Mouse (Mus musculus) heart, adult 2 months (tissue): ENCODE measurements around the gene 9530077C05Rik.

Experiments used
- CTCF ChIP-seq: fragments of 200-600 bp; IDR thresholded peaks from 2 replicates; pipeline ENCODE4 v1.8.1; 2022; ENCODE audit warnings: antibody characterized with exemption, mild to moderate bottlenecking, moderate library complexity
- EP300 ChIP-seq: fragments of 200-500 bp; IDR thresholded peaks from 2 replicates; pipeline ENCODE4 v1.6.1; 2011; ENCODE audit warnings: low read depth, low read length, control low read depth; ENCODE audit not compliant: insufficient read depth
- POLR2A ChIP-seq: fragments of 200-500 bp; IDR thresholded peaks from 2 replicates; pipeline ENCODE4 v1.6.1; 2011; ENCODE audit warnings: mild to moderate bottlenecking, low read depth, low read length, control low read depth; ENCODE audit not compliant: insufficient read depth

DNA sequence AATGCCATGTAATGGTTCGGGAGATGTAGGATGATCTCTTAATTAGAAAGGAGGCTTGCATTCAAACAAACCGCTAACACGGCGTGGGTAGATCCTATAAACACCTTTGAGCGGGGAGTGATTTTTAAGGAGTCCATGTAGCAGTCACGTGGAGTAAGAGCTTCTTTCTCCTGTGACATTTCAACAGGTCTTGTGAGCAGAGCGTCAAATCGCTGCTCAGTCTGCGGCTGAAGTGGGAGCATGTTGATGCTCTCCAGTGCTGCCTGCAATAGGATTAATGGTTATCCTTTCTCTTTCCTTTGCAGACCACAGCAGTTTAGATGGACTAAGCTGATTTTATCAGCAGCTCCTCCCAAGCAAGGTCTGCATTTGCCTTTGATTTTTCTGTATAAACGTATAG lies 65.0 kb downstream of the 9530077C05Rik start:
- no peak for TF ChIP-seq CTCF
- no peak for TF ChIP-seq POLR2A
- TF ChIP-seq EP300 = no peak
